Comparison of ENCODE assay signal across 21 mouse cellular contexts in genomic region chr2:50579620-50580019, GRCm38 (mm10).
DNase-seq lines count a peak whose midpoint lies in the region; ATAC-seq and TF ChIP-seq lines count a peak whose summit lies in the region.
"Had no signal": no experiment of that assay in that cellular context is flagged by ENCODE, and none has a peak within 500 bp of the region (broad histone marks: within the 10 kb centered on the region; RNA-seq: fewer than 3 reads in every experiment).

No protein-coding gene starts in this region.

- no peak overlapping the region for H3K27ac ChIP-seq in embryonic facial prominence, embryonic 14.5 days (replicated peaks; ENCODE audit: low read depth, low read length)
- no peak overlapping the region for H3K27ac ChIP-seq in embryonic facial prominence, embryonic 10.5 days (replicated peaks)
- peak overlapping the region; percentile 24; the same call in 1 of the 2 replicates for H3K27ac ChIP-seq in lung, embryonic 16.5 days (ENCODE audit: low read length)
- peak overlapping the region; percentile 16; the same call in 1 of the 2 replicates for H3K27ac ChIP-seq in stomach, embryonic 15.5 days
- H3K27ac ChIP-seq: embryonic facial prominence, embryonic 13.5 days; forebrain, embryonic 10.5 days; hindbrain, embryonic 10.5 days; hindbrain, embryonic 14.5 days had no signal

- H3K36me3 ChIP-seq in embryonic facial prominence, embryonic 14.5 days (ENCODE audit: control insufficient read depth, insufficient read depth, low read length), result no peaks in the 10 kb centered on the region
- no peaks in the 10 kb centered on the region for H3K36me3 ChIP-seq in embryonic facial prominence, embryonic 10.5 days (replicated peaks)
- H3K36me3 ChIP-seq in lung, embryonic 16.5 days (ENCODE audit: control insufficient read depth, insufficient read depth, low read length), result no peaks in the 10 kb centered on the region
- no peaks in the 10 kb centered on the region for H3K36me3 ChIP-seq in stomach, embryonic 15.5 days
- H3K36me3 ChIP-seq: embryonic facial prominence, embryonic 13.5 days; forebrain, embryonic 10.5 days; G1E; heart, embryonic 12.5 days; hindbrain, embryonic 10.5 days had no signal

- H3K9ac ChIP-seq in embryonic facial prominence, embryonic 14.5 days (ENCODE audit: low read depth, low read length), result no peak overlapping the region
- H3K9ac ChIP-seq in lung, embryonic 16.5 days (ENCODE audit: low read length), result no peak overlapping the region
- no peak overlapping the region for H3K9ac ChIP-seq in stomach, embryonic 15.5 days
- H3K9ac ChIP-seq: embryonic facial prominence, embryonic 13.5 days; heart, embryonic 12.5 days; hindbrain, embryonic 14.5 days had no signal

- no peak overlapping the region for H3K4me2 ChIP-seq in embryonic facial prominence, embryonic 14.5 days (ENCODE audit: low read depth, low read length)
- H3K4me2 ChIP-seq in lung, embryonic 16.5 days (ENCODE audit: low read depth, low read length), result no peak overlapping the region
- H3K4me2 ChIP-seq in stomach, embryonic 15.5 days, result no peak overlapping the region
- H3K4me2 ChIP-seq: embryonic facial prominence, embryonic 13.5 days; heart, embryonic 12.5 days; hindbrain, embryonic 14.5 days had no signal

- no peak for ATAC-seq in embryonic facial prominence, embryonic 14.5 days (ENCODE audit: low read depth)
- ATAC-seq in lung, embryonic 16.5 days (ENCODE audit: low read depth), result no peak; the same call in 1 of the 2 replicates
- no peak for ATAC-seq in stomach, embryonic 15.5 days (ENCODE audit: insufficient read depth, low FRiP score, low read depth)
- ATAC-seq: CD4-positive, CD25-positive, alpha-beta regulatory T cell, adult 4 months; forebrain, embryonic 14.5 days had no signal

- 53% methylated on average over 2 of the region's 2 CpGs for WGBS in embryonic facial prominence, embryonic 14.5 days
- WGBS in embryonic facial prominence, embryonic 10.5 days, result 84% methylated on average over 2 of the region's 2 CpGs
- 37% methylated on average over 2 of the region's 2 CpGs for WGBS in lung, embryonic 16.5 days
- 71% methylated on average over 2 of the region's 2 CpGs for WGBS in lung, adult 2 months
- WGBS in stomach, embryonic 15.5 days, result 58% methylated on average over 2 of the region's 2 CpGs

- no peaks in the 10 kb centered on the region for H3K27me3 ChIP-seq in embryonic facial prominence, embryonic 14.5 days (replicated peaks; ENCODE audit: control insufficient read depth, insufficient read depth, low read length)
- H3K27me3 ChIP-seq in embryonic facial prominence, embryonic 10.5 days (replicated peaks; ENCODE audit: low read depth, poor library complexity, severe bottlenecking), result no peaks in the 10 kb centered on the region
- H3K27me3 ChIP-seq in lung, embryonic 16.5 days (ENCODE audit: control insufficient read depth, insufficient read depth, low read depth, low read length), result no peaks in the 10 kb centered on the region
- H3K27me3 ChIP-seq in stomach, embryonic 15.5 days (replicated peaks), result no peaks in the 10 kb centered on the region
- H3K27me3 ChIP-seq: embryonic facial prominence, embryonic 13.5 days; heart, embryonic 12.5 days had no signal

- H3K9me3 ChIP-seq in embryonic facial prominence, embryonic 14.5 days (ENCODE audit: control insufficient read depth, low read length), result no peaks in the 10 kb centered on the region
- no peaks in the 10 kb centered on the region for H3K9me3 ChIP-seq in embryonic facial prominence, embryonic 10.5 days
- H3K9me3 ChIP-seq in lung, embryonic 16.5 days (ENCODE audit: control insufficient read depth, low read length), result no peaks in the 10 kb centered on the region
- H3K9me3 ChIP-seq in stomach, embryonic 15.5 days, result no peaks in the 10 kb centered on the region
- H3K9me3 ChIP-seq: embryonic facial prominence, embryonic 13.5 days; forebrain, embryonic 10.5 days; heart, embryonic 12.5 days; hindbrain, embryonic 10.5 days had no signal

- no peak overlapping the region for H3K4me3 ChIP-seq in embryonic facial prominence, embryonic 14.5 days (ENCODE audit: low read depth, low read length)
- no peak overlapping the region for H3K4me3 ChIP-seq in embryonic facial prominence, embryonic 10.5 days
- H3K4me3 ChIP-seq in lung, embryonic 16.5 days (ENCODE audit: low read length), result no peak overlapping the region
- H3K4me3 ChIP-seq in lung, adult 2 months (replicated peaks; ENCODE audit: extremely low read depth, low read depth, low read length), result no peak overlapping the region
- H3K4me3 ChIP-seq in stomach, embryonic 15.5 days (replicated peaks), result no peak overlapping the region
- H3K4me3 ChIP-seq: embryonic facial prominence, embryonic 13.5 days; forebrain, embryonic 10.5 days; heart, embryonic 12.5 days; hindbrain, embryonic 10.5 days had no signal

- peak; percentile 26 for DNase-seq in embryonic facial prominence, embryonic 14.5 days (ENCODE audit: low spot score)
- DNase-seq in embryonic facial prominence, embryonic 10.5 days (ENCODE audit: low spot score), result no peak
- DNase-seq in lung, adult 2 months, result no peak
- DNase-seq in NIH3T3 (ENCODE audit: low read depth), result peak; percentile 22
- DNase-seq in gastrocnemius, adult 8-10 months (ENCODE audit: low spot score in 2 of 2), result no peak
- DNase-seq: adrenal gland, postnatal 10 days; B cell, adult 2 months; cerebellum, adult 11-12 months; cerebellum, adult 9-10 months; cerebellum, postnatal 25 days; gastrocnemius, postnatal 14 days had no signal

- TF ChIP-seq POLR2A in lung, adult 2 months (IDR thresholded peaks at IDR 0.05; ENCODE audit: borderline replicate concordance, extremely low read depth, low read depth, low read length), result no peak

- H3K4me1 ChIP-seq in embryonic facial prominence, embryonic 14.5 days (ENCODE audit: control insufficient read depth, insufficient read depth, low read length), result no peaks in the 10 kb centered on the region
- H3K4me1 ChIP-seq in embryonic facial prominence, embryonic 10.5 days, result no peaks in the 10 kb centered on the region
- H3K4me1 ChIP-seq in lung, embryonic 16.5 days (replicated peaks; ENCODE audit: control insufficient read depth, insufficient read depth, low read length), result 0 out of 2 replicates have a peak, but pooled peaks cover 2% of the 10 kb centered on the region
- H3K4me1 ChIP-seq in lung, adult 2 months (ENCODE audit: control insufficient read depth, insufficient read depth, low read length), result no peaks in the 10 kb centered on the region
- H3K4me1 ChIP-seq in stomach, embryonic 15.5 days, result no peaks in the 10 kb centered on the region
- H3K4me1 ChIP-seq: heart, embryonic 12.5 days; hindbrain, embryonic 10.5 days had no signal

- TF ChIP-seq CTCF in lung, adult 2 months (IDR thresholded peaks at IDR 0.05; ENCODE audit: insufficient read depth, low read length), result no peak

Comparison
In these comparisons a context has a peak if more than half of its experiments do, and no peak if none do; other contexts are left out.
1. DNase-seq: peak in embryonic facial prominence, embryonic 14.5 days (single experiment) and NIH3T3 (single experiment); none in embryonic facial prominence, embryonic 10.5 days (single experiment), lung, adult 2 months (single experiment) and gastrocnemius, adult 8-10 months (0 of 2).
2. H3K27ac ChIP-seq: peak in lung, embryonic 16.5 days (single experiment) and stomach, embryonic 15.5 days (single experiment); none in embryonic facial prominence, embryonic 14.5 days (single experiment) and embryonic facial prominence, embryonic 10.5 days (single experiment).